ENCODE assay signal across 12 mouse cellular contexts in genomic region chr7:25084621-25085020, GRCm38 (mm10). TPM values are rescaled to one million over a fixed set of nuclear protein-coding genes. Genes with fewer than 3 reads are reported as not detected.
DNase-seq lines count a peak whose midpoint lies in the region; ATAC-seq and TF ChIP-seq lines count a peak whose summit lies in the region.
"Had no signal": no experiment of that assay in that cellular context is flagged by ENCODE, and none has a peak within 500 bp of the region (broad histone marks: within the 10 kb centered on the region; RNA-seq: fewer than 3 reads in every experiment).

No protein-coding gene starts in this region.

- peaks cover 42% of the 10 kb centered on the region for H3K4me1 ChIP-seq in liver, embryonic 12.5 days
- H3K4me1 ChIP-seq in thymus, adult 2 months (replicated peaks; ENCODE audit: control insufficient read depth, insufficient read depth, low read length) = peaks cover 19% of the 10 kb centered on the region

- no peak for TF ChIP-seq POLR2A in thymus, adult 2 months (IDR thresholded peaks at IDR 0.05; ENCODE audit: control insufficient read depth, extremely low read depth, insufficient read depth, low read length, poor library complexity)

- WGBS in liver, embryonic 12.5 days (ENCODE audit: insufficient replicate concordance) = 41% methylated on average over 5 of the region's 5 CpGs
- WGBS in thymus, adult 2 months = 93% methylated on average over 5 of the region's 5 CpGs

- peak overlapping the region; percentile 2; the same call in 1 of the 2 replicates for H3K27ac ChIP-seq in liver, embryonic 12.5 days
- no peak overlapping the region for H3K27ac ChIP-seq in thymus, adult 2 months (ENCODE audit: control insufficient read depth, insufficient read depth, low read length)

- ATAC-seq in liver, embryonic 12.5 days = no peak
- ATAC-seq in megakaryocyte-erythroid progenitor cell, adult 5-6 weeks (replicated peaks; ENCODE audit: low FRiP score, low TSS enrichment, poor library complexity, severe bottlenecking) = 0 out of 2 replicates have a peak, but pooled peaks have one; percentile 29

- H3K4me3 ChIP-seq in liver, embryonic 12.5 days = no peak overlapping the region
- no peak overlapping the region for H3K4me3 ChIP-seq in thymus, adult 2 months (ENCODE audit: control insufficient read depth, insufficient read depth, low read length)

- no peaks in the 10 kb centered on the region for H3K9me3 ChIP-seq in liver, embryonic 12.5 days (replicated peaks)

- H3K36me3 ChIP-seq in liver, embryonic 12.5 days = peaks cover 67% of the 10 kb centered on the region
- peaks cover 37% of the 10 kb centered on the region for H3K36me3 ChIP-seq in thymus, adult 2 months (ENCODE audit: control insufficient read depth, insufficient read depth, low read length)

- H3K27me3 ChIP-seq in liver, embryonic 12.5 days (replicated peaks) = 0 out of 2 replicates have a peak, but pooled peaks cover 3% of the 10 kb centered on the region
- H3K27me3 ChIP-seq in thymus, adult 2 months (ENCODE audit: control insufficient read depth, insufficient read depth, low read length) = no peaks in the 10 kb centered on the region

- DNase-seq in lung, adult 18-20 months = peak; percentile 47 to 59
- DNase-seq in lung, postnatal 4 days = no peak
- peak; percentile 60 for DNase-seq in ZHBTc4 (ENCODE audit: low read depth, low spot score)
- DNase-seq in thymus, adult 2 months = no peak
- DNase-seq in retina, embryonic 14.5 days (ENCODE audit: low spot score) = no peak
- no peak for DNase-seq in layer of hippocampus, adult 9-11 months
- DNase-seq: cerebellum, adult 8-10 months; heart, postnatal 4 days; kidney, adult 9 months; left cerebral cortex, postnatal 4 days had no signal

- TF ChIP-seq CTCF in thymus, adult 2 months (IDR thresholded peaks at IDR 0.05; ENCODE audit: borderline replicate concordance, control insufficient read depth, extremely low read depth, insufficient read depth, low read length, poor library complexity) = no peak

- no peak overlapping the region for H3K4me2 ChIP-seq in liver, embryonic 12.5 days

- H3K9ac ChIP-seq in liver, embryonic 12.5 days = no peak overlapping the region; the same call in 1 of the 2 replicates

RNA-seq across cellular contexts. Expression of gene Zfp574, which starts 12.3 kb away (rescaled TPM):
- polyA plus RNA-seq in liver, embryonic 12.5 days (2016; fragmentation: Nextera tagmentation; extraction: Ambion mirVana) = 14.4 and 15.7 TPM in 2 replicates
- total RNA-seq in megakaryocyte-erythroid progenitor cell, adult 5-6 weeks (2014; fragmentation: Nextera tagmentation) = 12.0 and 18.6 TPM in 2 replicates
- 3.7 and 6.9 TPM in 2 replicates for total RNA-seq in megakaryocyte-erythroid progenitor cell, adult 5-6 weeks (2017)
- 65.0 and 68.8 TPM in 2 replicates for polyA plus RNA-seq in thymus, adult 2 months (2012; rRNA removed)

RNA-seq across cellular contexts. Expression of gene Grik5, which starts 12.5 kb away (rescaled TPM):
- polyA plus RNA-seq in liver, embryonic 12.5 days (2016; fragmentation: Nextera tagmentation; extraction: Ambion mirVana) = 2.5 and 3.0 TPM in 2 replicates
- total RNA-seq in megakaryocyte-erythroid progenitor cell, adult 5-6 weeks (2014; fragmentation: Nextera tagmentation) = 20.9 and 31.7 TPM in 2 replicates
- 0.23 and 6.4 TPM in 2 replicates for total RNA-seq in megakaryocyte-erythroid progenitor cell, adult 5-6 weeks (2017)
- 19.1 and 23.0 TPM in 2 replicates for polyA plus RNA-seq in thymus, adult 2 months (2012; rRNA removed)

Comparison
In these comparisons a context has a peak if more than half of its experiments do, and no peak if none do; other contexts are left out.
1. DNase-seq: peak in lung, adult 18-20 months (2 of 2) and ZHBTc4 (single experiment); none in lung, postnatal 4 days (0 of 2), thymus, adult 2 months (single experiment), retina, embryonic 14.5 days (single experiment) and layer of hippocampus, adult 9-11 months (single experiment).